In the genomic region with DNA sequence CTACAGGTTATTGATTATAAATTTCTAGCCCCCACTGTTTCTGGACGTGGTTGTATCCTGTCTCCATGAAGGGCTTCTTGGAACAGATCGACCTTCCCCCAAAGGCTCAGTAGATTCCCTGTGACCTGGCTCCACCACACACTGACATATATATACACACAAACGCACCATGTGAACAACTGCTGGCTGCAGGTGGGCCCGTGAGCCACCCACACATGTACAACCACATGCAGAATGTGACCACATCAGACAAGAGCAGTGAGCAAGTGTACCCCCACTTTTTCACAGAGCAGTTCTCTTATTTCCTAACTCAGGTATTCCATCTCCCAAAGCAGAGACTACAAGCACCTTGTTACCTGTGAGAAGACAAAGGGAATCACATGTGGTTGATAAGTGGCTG, we compare ENCODE assay signal across 27 mouse cellular contexts. TPM values are rescaled to one million over a fixed set of nuclear protein-coding genes. Genes with fewer than 3 reads are reported as not detected.
DNase-seq lines count a peak whose midpoint lies in the region; ATAC-seq and TF ChIP-seq lines count a peak whose summit lies in the region.
"Had no signal": no experiment of that assay in that cellular context is flagged by ENCODE, and none has a peak within 500 bp of the region (broad histone marks: within the 10 kb centered on the region; RNA-seq: fewer than 3 reads in every experiment).

No protein-coding gene starts in this region.

- H3K9ac ChIP-seq in heart, adult 2 months (ENCODE audit: low read depth, low read length) = no peak overlapping the region
- no peak overlapping the region for H3K9ac ChIP-seq in heart, embryonic 15.5 days
- H3K9ac ChIP-seq in hindbrain, embryonic 11.5 days (ENCODE audit: low read depth, low read length) = no peak overlapping the region
- H3K9ac ChIP-seq: embryonic facial prominence, embryonic 15.5 days; forebrain, embryonic 15.5 days; limb, embryonic 13.5 days; liver, embryonic 15.5 days; stomach, embryonic 15.5 days had no signal

- TF ChIP-seq CTCF in heart, adult 2 months (IDR thresholded peaks at IDR 0.05) = no peak

- DNase-seq in heart, adult 2 months = no peak
- DNase-seq in heart, adult 18-20 months = no peak
- DNase-seq in heart, postnatal 10 days = no peak
- peak; percentile 8 for DNase-seq in CD4-positive helper T cell, adult 2 months (ENCODE audit: low read depth, low spot score)
- DNase-seq in thymus, postnatal 0 days (ENCODE audit: low spot score) = peak; percentile 88
- DNase-seq in hindbrain, embryonic 11.5 days (ENCODE audit: low spot score) = no peak
- no peak for DNase-seq in retina, embryonic 14.5 days (ENCODE audit: low spot score)
- DNase-seq: cerebellum, adult 11 months; cerebellum, adult 9-11 months; gastrocnemius, postnatal 25 days; layer of hippocampus, postnatal 36 days; right cerebral cortex, adult 18-20 months had no signal

- intact Hi-C loops in heart, adult 2 months (cut with DNase I) = no loop called here
- intact Hi-C loops in heart, postnatal 10 days (cut with DNase I) = no loop called here

- peaks cover 5% of the 10 kb centered on the region for H3K4me1 ChIP-seq in heart, adult 2 months (ENCODE audit: control insufficient read depth, insufficient read depth, low read length)
- peaks cover 27% of the 10 kb centered on the region for H3K4me1 ChIP-seq in heart, embryonic 15.5 days (replicated peaks)
- H3K4me1 ChIP-seq in hindbrain, embryonic 11.5 days (replicated peaks; ENCODE audit: control insufficient read depth, insufficient read depth, low read length) = no peaks in the 10 kb centered on the region; the same call in 1 of the 2 replicates
- H3K4me1 ChIP-seq: embryonic facial prominence, embryonic 15.5 days had no signal

- 0 out of 2 replicates have a peak overlapping the region, but pooled peaks have one; percentile 55 for H3K4me2 ChIP-seq in heart, embryonic 15.5 days
- no peak overlapping the region for H3K4me2 ChIP-seq in hindbrain, embryonic 11.5 days (replicated peaks; ENCODE audit: low read depth, low read length)
- H3K4me2 ChIP-seq: embryonic facial prominence, embryonic 15.5 days; forebrain, embryonic 15.5 days; limb, embryonic 13.5 days; stomach, embryonic 15.5 days had no signal

- no peak for ATAC-seq in heart, embryonic 15.5 days (replicated peaks; ENCODE audit: insufficient number of reproducible peaks, insufficient read depth, low FRiP score, low read depth)
- no peak for ATAC-seq in hindbrain, embryonic 11.5 days (ENCODE audit: low FRiP score)
- ATAC-seq: CD4-positive, CD25-positive, alpha-beta regulatory T cell, adult 4 months; forebrain, embryonic 15.5 days; intestine, postnatal 0 days; midbrain, embryonic 16.5 days had no signal

- peak overlapping the region; percentile 40 for H3K27ac ChIP-seq in heart, adult 2 months
- H3K27ac ChIP-seq in heart, embryonic 15.5 days = 0 out of 2 replicates have a peak overlapping the region, but pooled peaks have one; percentile 79
- no peak overlapping the region for H3K27ac ChIP-seq in hindbrain, embryonic 11.5 days (ENCODE audit: low read depth, low read length)
- H3K27ac ChIP-seq: embryonic facial prominence, embryonic 15.5 days; forebrain, embryonic 15.5 days; hindbrain, embryonic 10.5 days; limb, embryonic 13.5 days; liver, embryonic 15.5 days; stomach, embryonic 15.5 days had no signal

- no peak overlapping the region for H3K4me3 ChIP-seq in heart, adult 2 months
- H3K4me3 ChIP-seq in heart, embryonic 15.5 days = no peak overlapping the region
- H3K4me3 ChIP-seq in hindbrain, embryonic 11.5 days (ENCODE audit: low read depth, low read length) = no peak overlapping the region
- H3K4me3 ChIP-seq: embryonic facial prominence, embryonic 15.5 days; forebrain, embryonic 15.5 days; hindbrain, embryonic 10.5 days; limb, embryonic 13.5 days; myocyte; stomach, embryonic 15.5 days had no signal

- TF ChIP-seq POLR2A in heart, adult 2 months (IDR thresholded peaks at IDR 0.05; ENCODE audit: insufficient read depth, low read depth, low read length) = no peak

- 70% methylated on average over 4 of the region's 4 CpGs for WGBS in heart, adult 2 months
- 69% methylated on average over 4 of the region's 4 CpGs for WGBS in heart, embryonic 15.5 days
- WGBS in hindbrain, embryonic 11.5 days = 88% methylated on average over 4 of the region's 4 CpGs

- no peaks in the 10 kb centered on the region for H3K36me3 ChIP-seq in heart, adult 2 months (ENCODE audit: control insufficient read depth, insufficient read depth, low read length)
- no peaks in the 10 kb centered on the region for H3K36me3 ChIP-seq in heart, embryonic 15.5 days
- H3K36me3 ChIP-seq in hindbrain, embryonic 11.5 days (ENCODE audit: control insufficient read depth, insufficient read depth, low read length) = no peaks in the 10 kb centered on the region
- H3K36me3 ChIP-seq: embryonic facial prominence, embryonic 15.5 days; forebrain, embryonic 15.5 days; hindbrain, embryonic 10.5 days; limb, embryonic 13.5 days; liver, embryonic 15.5 days; stomach, embryonic 15.5 days had no signal

- no peaks in the 10 kb centered on the region for H3K9me3 ChIP-seq in heart, embryonic 15.5 days (replicated peaks)
- no peaks in the 10 kb centered on the region for H3K9me3 ChIP-seq in hindbrain, embryonic 11.5 days (ENCODE audit: control insufficient read depth, low read length)
- H3K9me3 ChIP-seq: embryonic facial prominence, embryonic 15.5 days; forebrain, embryonic 15.5 days; hindbrain, embryonic 10.5 days; limb, embryonic 13.5 days; liver, embryonic 15.5 days; stomach, embryonic 15.5 days had no signal

- TF ChIP-seq EP300 in heart, adult 2 months (IDR thresholded peaks at IDR 0.05; ENCODE audit: insufficient read depth, low read depth, low read length) = no peak

- no peaks in the 10 kb centered on the region for H3K27me3 ChIP-seq in heart, adult 2 months (ENCODE audit: control insufficient read depth, insufficient read depth, low read length)
- H3K27me3 ChIP-seq in heart, embryonic 15.5 days = 0 out of 2 replicates have a peak, but pooled peaks cover 4% of the 10 kb centered on the region
- no peaks in the 10 kb centered on the region for H3K27me3 ChIP-seq in hindbrain, embryonic 11.5 days (ENCODE audit: control insufficient read depth, insufficient read depth, low read length)
- H3K27me3 ChIP-seq: embryonic facial prominence, embryonic 15.5 days; forebrain, embryonic 15.5 days; liver, embryonic 15.5 days; stomach, embryonic 15.5 days had no signal

- H3K79me2 ChIP-seq in heart, adult 2 months (replicated peaks; ENCODE audit: control insufficient read depth, insufficient read depth, low read length) = no peaks in the 10 kb centered on the region

RNA-seq across cellular contexts. Expression of a gene that starts 6.2 kb away (rescaled TPM):
- 1 to 10 TPM; 7.8 to 8.3 TPM for total RNA-seq in heart, adult 2 months (2021)
- polyA plus RNA-seq in heart, adult 2 months (2012; rRNA removed) = 10.9 and 21.5 TPM in 2 replicates
- 1 to 10 TPM; 7.7 to 8.2 TPM for total RNA-seq in heart, adult 18-20 months (2021)
- 12.2 and 14.5 TPM in 2 replicates for polyA plus RNA-seq in heart, embryonic 15.5 days (2015; fragmentation: Nextera tagmentation; extraction: Ambion mirVana)
- 1 to 10 TPM; 6.1 to 6.2 TPM for total RNA-seq in heart, postnatal 10 days (2021)
- polyA plus RNA-seq in thymus, postnatal 0 days (2015; fragmentation: Nextera tagmentation; extraction: Ambion mirVana) = 0.75 and 1.7 TPM in 2 replicates
- 0.45 TPM in 1 of 2 replicates, not detected in the other for polyA plus RNA-seq in hindbrain, embryonic 11.5 days (2014; fragmentation: Nextera tagmentation; extraction: Ambion mirVana)
- total RNA-seq: common myeloid progenitor, adult 5-6 weeks; layer of hippocampus, postnatal 36 days; left cerebral cortex, postnatal 14 days; megakaryocyte-erythroid progenitor cell, adult 5-6 weeks had no signal
- polyA plus RNA-seq: CD4-positive, CD25-positive, alpha-beta regulatory T cell, adult 4 months; midbrain, embryonic 16.5 days; myocyte; neural tube, embryonic 14.5 days had no signal

RNA-seq across cellular contexts. Expression of a gene that starts 39.1 kb away (rescaled TPM):
- total RNA-seq in heart, adult 2 months (2021) = 10 to 100 TPM; 11.5 to 15.8 TPM
- 3.0 and 3.8 TPM in 2 replicates for polyA plus RNA-seq in heart, adult 2 months (2012; rRNA removed)
- 1 to 10 TPM; 8.6 to 9.5 TPM for total RNA-seq in heart, adult 18-20 months (2021)
- 6.7 and 9.5 TPM in 2 replicates for polyA plus RNA-seq in heart, embryonic 15.5 days (2015; fragmentation: Nextera tagmentation; extraction: Ambion mirVana)
- 10 to 100 TPM; 11.2 to 12.1 TPM for total RNA-seq in heart, postnatal 10 days (2021)
- polyA plus RNA-seq in thymus, postnatal 0 days (2015; fragmentation: Nextera tagmentation; extraction: Ambion mirVana) = 8.5 and 10.7 TPM in 2 replicates
- 8.9 and 10.4 TPM in 2 replicates for polyA plus RNA-seq in hindbrain, embryonic 11.5 days (2014; fragmentation: Nextera tagmentation; extraction: Ambion mirVana)
- total RNA-seq: common myeloid progenitor, adult 5-6 weeks had no signal

Comparison
In these comparisons a context has a peak if more than half of its experiments do, and no peak if none do; other contexts are left out.
1. DNase-seq: peak in CD4-positive helper T cell, adult 2 months (single experiment) and thymus, postnatal 0 days (single experiment); none in heart, adult 2 months (0 of 2), heart, adult 18-20 months (0 of 2), heart, postnatal 10 days (0 of 2), hindbrain, embryonic 11.5 days (single experiment) and retina, embryonic 14.5 days (single experiment).